Mouse (Mus musculus) midbrain, embryonic 13.5 days (tissue): ENCODE measurements around the gene Zfp668. TPM values are rescaled to one million over a fixed set of nuclear protein-coding genes. Genes with fewer than 3 reads are reported as not detected.

Experiments
- ATAC-seq: fragments of 200-750 bp; cut with Nextera tagmentation; 2 replicates; pipeline ENCODE4 v1.8.0; 2017; ENCODE audit warnings: mild to moderate bottlenecking, moderate TSS enrichment, moderate library complexity
- H3K27ac ChIP-seq: fragments of 300-500 bp; sonication (generic); 2 replicates; pipeline ENCODE4 v1.5.1; 2015; ENCODE audit warnings: inconsistent platforms, mild to moderate bottlenecking, moderate library complexity
- H3K27me3 ChIP-seq: fragments of 300-500 bp; sonication (generic); 2 replicates; pipeline ENCODE4 v1.6.1; 2015; ENCODE audit warnings: mild to moderate bottlenecking, inconsistent platforms
- H3K36me3 ChIP-seq: fragments of 300-500 bp; sonication (generic); 2 replicates; pipeline ENCODE4 v1.6.1; 2015; ENCODE audit warnings: mild to moderate bottlenecking, inconsistent platforms
- H3K4me1 ChIP-seq: fragments of 300-500 bp; sonication (generic); replicated peaks from 2 replicates; pipeline ENCODE4 v1.6.1; 2015; ENCODE audit warnings: inconsistent platforms
- H3K4me2 ChIP-seq: fragments of 300-500 bp; sonication (generic); replicated peaks from 2 replicates; pipeline ENCODE4 v1.6.1; 2015; ENCODE audit warnings: moderate library complexity, mild to moderate bottlenecking, inconsistent platforms
- H3K4me3 ChIP-seq: fragments of 300-500 bp; sonication (generic); replicated peaks from 2 replicates; pipeline ENCODE4 v1.5.1; 2015; ENCODE audit warnings: mild to moderate bottlenecking, inconsistent platforms
- H3K9ac ChIP-seq: fragments of 300-500 bp; sonication (generic); replicated peaks from 2 replicates; pipeline ENCODE4 v1.6.1; 2015; ENCODE audit warnings: mild to moderate bottlenecking, inconsistent platforms
- H3K9me3 ChIP-seq: fragments of 300-500 bp; sonication (generic); 2 replicates; pipeline ENCODE4 v1.6.1; 2016; ENCODE audit warnings: mild to moderate bottlenecking, inconsistent platforms
- WGBS: fragments of 180-500 bp; shearing (Covaris S2); methylation state at CpG from one replicate; pipeline ENCODE4 v1.1.7; 2015; 5-methylcytosine and 5-hydroxymethylcytosine counted together
- polyA plus RNA-seq: library from polyadenylated mRNA; unstranded; fragments of >200 nt; fragmentation: Nextera tagmentation; extraction: Ambion mirVana; gene quantifications from 2 replicates; pipeline ENCODE4 v1.2.1, GENCODE M21; 2015

Zfp668 gene
- polyA plus RNA-seq, 1 experiment from 2014 or later, result 45.6 TPM

GRCm38 (mm10) chr7:127888821-127889220, 12.2 kb upstream of the Zfp668 start:
- H3K36me3 ChIP-seq, result peaks cover 81% of the 10 kb centered on the region
- no peak for ATAC-seq
- no peak overlapping the region for H3K27ac ChIP-seq
- H3K9me3 ChIP-seq, result no peaks in the 10 kb centered on the region
- 84% methylated on average over 3 of the region's 3 CpGs for whole genome bisulfite sequencing
- H3K9ac ChIP-seq, result no peak overlapping the region
- no peaks in the 10 kb centered on the region for H3K27me3 ChIP-seq
- H3K4me1 ChIP-seq, result peaks cover 29% of the 10 kb centered on the region
- no peak overlapping the region for H3K4me3 ChIP-seq
- no peak overlapping the region for H3K4me2 ChIP-seq

GRCm38 (mm10) chr7:127887781-127888180, 11.2 kb upstream of the Zfp668 start:
- H3K9ac ChIP-seq, result no peak overlapping the region
- H3K4me1 ChIP-seq, result peaks cover 40% of the 10 kb centered on the region
- no peak overlapping the region for H3K4me2 ChIP-seq
- H3K9me3 ChIP-seq, result no peaks in the 10 kb centered on the region
- H3K27me3 ChIP-seq, result no peaks in the 10 kb centered on the region
- ATAC-seq, result no peak
- H3K27ac ChIP-seq, result no peak overlapping the region
- peaks cover 84% of the 10 kb centered on the region for H3K36me3 ChIP-seq
- 81% methylated on average over 3 of the region's 3 CpGs for WGBS
- no peak overlapping the region for H3K4me3 ChIP-seq

- Histone ChIP-seq H3K9me3 (no peaks in the 10 kb centered on the region), H3K27me3 (no peaks in the 10 kb centered on the region), H3K36me3 (peaks cover 87% of the 10 kb centered on the region), H3K4me2 (no peak overlapping the region), H3K9ac (no peak overlapping the region), H3K4me3 (no peak overlapping the region), H3K27ac (no peak overlapping the region), H3K4me1 (peaks cover 43% of the 10 kb centered on the region)
- 88% methylated on average over 8 of the region's 8 CpGs for WGBS
- ATAC-seq, result no peak
Measured at GRCm38 (mm10) chr7:127887191-127887590, 10.6 kb upstream of the Zfp668 start.

DNA sequence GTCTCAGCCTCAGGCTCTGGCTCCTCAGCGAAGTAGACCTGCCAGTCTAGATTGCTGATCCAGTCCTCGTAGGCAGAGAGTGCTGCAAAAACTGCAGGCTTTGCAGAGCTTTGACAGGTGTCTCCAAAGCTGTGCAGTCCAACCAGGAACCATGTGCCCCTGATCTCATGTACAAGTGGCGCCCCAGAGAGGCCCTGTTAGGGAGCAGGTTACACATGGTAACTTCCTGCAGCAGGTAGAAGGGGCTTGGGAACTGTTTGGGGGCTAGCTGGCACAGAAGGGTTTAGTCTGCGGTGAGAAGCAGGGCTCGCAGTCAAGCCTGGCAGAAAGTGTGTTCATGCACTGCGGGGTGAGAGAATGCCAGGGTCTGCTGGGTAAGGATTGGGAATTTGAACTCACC, 9.9 kb upstream of the Zfp668 start:
- Histone ChIP-seq H3K9ac (no peak overlapping the region), H3K27ac (no peak overlapping the region), H3K27me3 (no peaks in the 10 kb centered on the region), H3K36me3 (peaks cover 93% of the 10 kb centered on the region), H3K4me3 (no peak overlapping the region), H3K4me1 (peaks cover 43% of the 10 kb centered on the region), H3K9me3 (no peaks in the 10 kb centered on the region), H3K4me2 (no peak overlapping the region)
- no peak for ATAC-seq
- WGBS, result 92% methylated on average over 6 of the region's 6 CpGs

- no peak overlapping the region for H3K4me2 ChIP-seq
- 78% methylated on average over 6 of the region's 6 CpGs for WGBS
- H3K4me1 ChIP-seq, result peaks cover 43% of the 10 kb centered on the region
- peaks cover 99% of the 10 kb centered on the region for H3K36me3 ChIP-seq
- H3K27ac ChIP-seq, result no peak overlapping the region
- H3K9me3 ChIP-seq, result no peaks in the 10 kb centered on the region
- no peak overlapping the region; the same call in 1 of the 2 replicates for H3K9ac ChIP-seq
- H3K27me3 ChIP-seq, result no peaks in the 10 kb centered on the region
- no peak for ATAC-seq
- H3K4me3 ChIP-seq, result no peak overlapping the region
Measured at GRCm38 (mm10) chr7:127885951-127886350, 9.3 kb upstream of the Zfp668 start.

DNA sequence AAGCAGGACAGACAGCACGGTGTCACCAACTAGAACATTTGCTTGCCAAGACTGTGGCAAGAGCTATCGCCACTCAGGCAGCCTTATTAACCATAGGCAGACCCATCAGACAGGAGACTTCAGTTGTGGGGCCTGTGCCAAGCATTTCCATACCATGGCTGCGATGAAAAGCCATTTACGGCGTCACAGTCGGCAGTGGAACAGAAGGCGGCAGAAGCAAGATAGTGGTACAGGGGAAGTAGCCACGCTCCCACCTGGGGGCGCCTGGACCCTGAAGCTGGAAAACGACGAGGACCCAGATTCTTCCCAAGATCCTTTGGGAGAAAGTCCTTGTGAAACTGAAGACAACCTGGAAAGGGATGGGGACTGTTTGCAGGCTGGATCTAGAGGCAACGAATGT, 3.8 kb upstream of the Zfp668 start:
- H3K9me3 ChIP-seq, result no peaks in the 10 kb centered on the region
- no peak overlapping the region for H3K4me3 ChIP-seq
- H3K36me3 ChIP-seq, result peaks cover 75% of the 10 kb centered on the region
- 91% methylated on average over 12 of the region's 12 CpGs for WGBS
- H3K4me2 ChIP-seq, result no peak overlapping the region
- no peak overlapping the region for H3K9ac ChIP-seq
- no peak for ATAC-seq
- H3K4me1 ChIP-seq, result peaks cover 45% of the 10 kb centered on the region
- no peaks in the 10 kb centered on the region for H3K27me3 ChIP-seq
- no peak overlapping the region for H3K27ac ChIP-seq

- Histone ChIP-seq H3K4me1 (peaks cover 38% of the 10 kb centered on the region), H3K9ac (no peak overlapping the region), H3K27me3 (no peaks in the 10 kb centered on the region), H3K4me3 (no peak overlapping the region), H3K4me2 (no peak overlapping the region), H3K36me3 (peaks cover 64% of the 10 kb centered on the region), H3K9me3 (no peaks in the 10 kb centered on the region), H3K27ac (no peak overlapping the region)
- no peak for ATAC-seq
- WGBS, result 94% methylated on average over 9 of the region's 9 CpGs
Measured at GRCm38 (mm10) chr7:127879301-127879700, 2.7 kb upstream of the Zfp668 start.

DNA sequence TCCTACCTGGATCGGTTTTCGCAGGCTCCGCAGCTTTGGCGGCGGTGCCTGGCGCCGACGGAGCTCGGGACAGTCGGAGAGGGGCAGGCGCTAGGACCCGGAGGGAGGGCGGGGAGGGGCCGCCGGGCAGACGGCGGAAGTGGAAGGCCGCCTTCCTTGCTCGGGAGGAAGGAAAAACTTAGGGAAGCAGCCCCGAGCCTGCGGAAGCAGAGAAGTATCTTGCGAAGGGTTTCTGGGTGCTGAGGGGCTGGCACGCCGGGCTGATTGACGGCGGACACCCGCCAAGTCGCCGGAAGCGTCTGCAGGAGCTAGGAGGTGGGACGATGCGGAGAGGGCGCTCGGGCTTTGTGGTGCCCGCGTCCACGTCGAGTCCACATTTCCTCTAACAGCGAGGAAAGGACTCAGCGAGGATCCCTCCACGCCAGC, 574 bp downstream of the Zfp668 start, which contains the start of gene Zfp646:
Zfp646 (plus strand) TSS at position 181 of the 426 bp plus-strand sequence.
- ATAC-seq, result peak; percentile 92
- H3K9me3 ChIP-seq, result no peaks in the 10 kb centered on the region
- peak within 1 kb of the TSS; percentile 91 for H3K9ac ChIP-seq
- peaks cover 39% of the 10 kb centered on the region for H3K4me1 ChIP-seq
- peak within 1 kb of the TSS; percentile 99 for H3K27ac ChIP-seq
- H3K4me3 ChIP-seq, result peak within 1 kb of the TSS; percentile 98
- H3K27me3 ChIP-seq, result no peaks in the 10 kb centered on the region
- H3K4me2 ChIP-seq, result peak within 1 kb of the TSS; percentile 90
- WGBS, result under 1% methylated on average over 41 of the region's 41 CpGs
- H3K36me3 ChIP-seq, result peaks cover 48% of the 10 kb centered on the region

DNA sequence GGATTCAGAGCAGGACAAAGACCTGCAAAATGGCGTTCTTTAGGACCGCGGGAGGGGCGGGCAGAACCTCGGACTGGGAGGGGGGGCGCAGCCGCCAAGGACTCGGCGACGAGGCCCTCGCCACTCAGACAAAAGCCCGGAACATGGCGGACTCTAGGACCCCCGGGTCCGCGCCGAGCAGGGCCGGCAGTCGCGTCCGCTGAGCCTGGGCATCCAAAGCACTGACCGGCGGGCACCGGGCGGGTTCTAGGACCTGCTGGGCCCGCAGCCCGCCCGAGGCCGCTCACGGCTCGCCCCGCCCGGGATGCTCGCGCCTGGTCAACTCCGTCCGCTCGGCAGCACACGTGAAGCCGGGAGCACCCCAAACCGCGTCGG, 1.0 kb downstream of the Zfp668 start:
- ATAC-seq, result peak; percentile 97
- Histone ChIP-seq H3K27ac (peak overlapping the region; percentile 99), H3K4me1 (peaks cover 39% of the 10 kb centered on the region), H3K36me3 (peaks cover 48% of the 10 kb centered on the region), H3K4me2 (peak overlapping the region; percentile 90), H3K27me3 (no peaks in the 10 kb centered on the region), H3K4me3 (peak overlapping the region; percentile 98), H3K9me3 (no peaks in the 10 kb centered on the region), H3K9ac (peak overlapping the region; percentile 91)
- WGBS, result under 1% methylated on average over 42 of the region's 43 CpGs

- Histone ChIP-seq H3K9me3 (no peaks in the 10 kb centered on the region), H3K27me3 (no peaks in the 10 kb centered on the region), H3K36me3 (peaks cover 48% of the 10 kb centered on the region), H3K4me1 (peaks cover 39% of the 10 kb centered on the region), H3K9ac (peak overlapping the region; percentile 91), H3K4me2 (peak overlapping the region; percentile 78), H3K4me3 (peak overlapping the region; percentile 98), H3K27ac (peak overlapping the region; percentile 99)
- ATAC-seq, result peak; percentile 44; the same call in 1 of the 2 replicates
- WGBS, result 4% methylated on average over 20 of the region's 20 CpGs
Measured at GRCm38 (mm10) chr7:127874812-127875626, 1.6 kb downstream of the Zfp668 start.

DNA sequence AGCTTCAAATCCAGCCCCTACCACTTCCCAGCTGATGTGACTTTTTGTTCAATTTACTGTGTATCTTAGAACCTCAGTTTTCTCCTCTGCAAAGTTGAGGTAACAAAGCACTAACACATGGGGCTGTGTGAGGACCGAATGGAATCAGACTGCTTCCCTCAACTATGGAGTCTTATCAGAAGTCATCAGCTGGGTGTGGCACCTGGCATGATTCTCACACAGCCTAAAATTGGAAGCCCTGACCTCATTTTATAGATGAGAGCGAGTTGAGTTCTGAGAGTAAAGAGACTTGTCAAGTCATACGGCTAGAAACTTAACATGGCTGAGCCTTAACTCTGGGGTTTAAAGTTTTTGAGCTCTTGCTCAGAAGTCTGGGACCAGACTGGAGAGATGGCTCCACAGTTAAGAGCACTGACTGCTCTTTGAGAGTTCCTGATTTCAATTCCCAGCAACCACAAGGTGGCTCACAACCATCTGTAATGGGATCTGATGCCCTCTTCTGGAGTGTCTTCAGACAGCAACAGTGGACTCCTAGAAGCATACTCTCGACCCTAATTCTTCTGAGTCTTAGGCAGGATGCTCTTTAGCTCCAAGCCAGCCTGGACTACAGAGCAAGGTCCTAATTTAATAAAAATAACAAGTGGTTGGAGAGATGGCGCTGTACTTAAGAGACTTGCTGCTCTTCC, 6.3 kb downstream of the Zfp668 start:
- Histone ChIP-seq H3K4me2 (no peak overlapping the region), H3K4me3 (no peak overlapping the region), H3K27ac (no peak overlapping the region), H3K9ac (no peak overlapping the region), H3K27me3 (no peaks in the 10 kb centered on the region), H3K9me3 (no peaks in the 10 kb centered on the region), H3K36me3 (peaks cover 58% of the 10 kb centered on the region), H3K4me1 (peaks cover 33% of the 10 kb centered on the region)
- 79% methylated on average over 5 of the region's 5 CpGs for WGBS
- ATAC-seq, result no peak

GRCm38 (mm10) chr7:127869149-127869810, 7.3 kb downstream of the Zfp668 start:
- H3K27ac ChIP-seq, result peak overlapping the region; percentile 32; the same call in 1 of the 2 replicates
- no peak overlapping the region; the same call in 1 of the 2 replicates for H3K9ac ChIP-seq
- 49% methylated on average over 3 of the region's 3 CpGs for WGBS
- no peaks in the 10 kb centered on the region for H3K9me3 ChIP-seq
- H3K4me1 ChIP-seq, result peaks cover 28% of the 10 kb centered on the region
- no peak overlapping the region for H3K4me2 ChIP-seq
- no peaks in the 10 kb centered on the region for H3K27me3 ChIP-seq
- H3K4me3 ChIP-seq, result no peak overlapping the region
- H3K36me3 ChIP-seq, result peaks cover 67% of the 10 kb centered on the region
- 0 out of 2 replicates have a peak, but pooled peaks have one; percentile 35 for ATAC-seq
